Mouse (Mus musculus) myocyte (in vitro differentiated cells): ENCODE results near the gene Cklf. TPM values are rescaled to one million over a fixed set of nuclear protein-coding genes. Genes with fewer than 3 reads are reported as not detected.
A peak's percentile ranks its signal among the peaks of the same experiment; 100 is the strongest.

ENCODE experiments used
- H3K27me3 ChIP-seq: one replicate; pipeline ENCODE4 v1.6.1; 2011; ENCODE audit not compliant: control insufficient read depth, insufficient read depth, insufficient read length
- H3K36me3 ChIP-seq: one replicate; pipeline ENCODE4 v1.6.1; 2011; ENCODE audit not compliant: control insufficient read depth, insufficient read depth
- H3K4me2 ChIP-seq: one replicate; pipeline ENCODE4 v1.6.1; 2011; ENCODE audit warnings: low read depth, control low read depth
- H3K4me3 ChIP-seq: one replicate; pipeline ENCODE4 v1.5.1; 2011; ENCODE audit warnings: mild to moderate bottlenecking, control low read depth, moderate library complexity
- H3K79me2 ChIP-seq: one replicate; pipeline ENCODE4 v1.6.1; 2011; ENCODE audit not compliant: control insufficient read depth, insufficient read depth
- H3ac ChIP-seq: one replicate; pipeline ENCODE4 v1.6.1; 2011; ENCODE audit not compliant: control insufficient read depth, insufficient read length
- CEBPB ChIP-seq: IDR thresholded peaks from 2 replicates; pipeline ENCODE4 v1.6.1; 2011; ENCODE audit warnings: mild to moderate bottlenecking, moderate library complexity; ENCODE audit not compliant: poor library complexity, insufficient read depth, severe bottlenecking
- E2F4 ChIP-seq: IDR thresholded peaks from one replicate; pipeline ENCODE4 v1.6.1; 2011; ENCODE audit warnings: mild to moderate bottlenecking, control low read depth, moderate library complexity; ENCODE audit not compliant: insufficient read depth
- MAX ChIP-seq: IDR thresholded peaks from one replicate; pipeline ENCODE4 v1.6.1; 2011; ENCODE audit warnings: low read depth, mild to moderate bottlenecking, control low read depth
- MYOD1 ChIP-seq, 3 experiments: IDR thresholded peaks; one replicate each; pipeline ENCODE4 v1.6.1; 2011; ENCODE audit warnings: control low read depth in 2 of 3, low read depth in 2 of 3, mild to moderate bottlenecking in 2 of 3, moderate library complexity in 1 of 3; ENCODE audit not compliant: insufficient read length in 2 of 3, control insufficient read depth in 1 of 3
- MYOG ChIP-seq, 3 experiments: IDR thresholded peaks; one replicate each; pipeline ENCODE4 v1.6.1; 2011; ENCODE audit warnings: control low read depth in 2 of 3, low read depth in 2 of 3, mild to moderate bottlenecking in 2 of 3; ENCODE audit not compliant: insufficient read length in 2 of 3, control insufficient read depth in 1 of 3, insufficient read depth in 1 of 3
- POLR2A ChIP-seq: IDR thresholded peaks from one replicate; pipeline ENCODE4 v1.6.1; 2011; ENCODE audit warnings: low read depth, mild to moderate bottlenecking, control low read depth, moderate library complexity; ENCODE audit not compliant: insufficient read length
- POLR2AphosphoS2 ChIP-seq: IDR thresholded peaks from one replicate; pipeline ENCODE4 v1.6.1; 2011; ENCODE audit warnings: low read depth, control low read depth; ENCODE audit not compliant: insufficient read length
- REST ChIP-seq: IDR thresholded peaks from one replicate; pipeline ENCODE4 v1.6.1; 2011; ENCODE audit warnings: mild to moderate bottlenecking, control low read depth, moderate library complexity; ENCODE audit not compliant: insufficient read depth, insufficient read length
- SRF ChIP-seq: IDR thresholded peaks from one replicate; pipeline ENCODE4 v1.6.1; 2011; ENCODE audit warnings: low read depth; ENCODE audit not compliant: control insufficient read depth, insufficient read length
- TCF12 ChIP-seq: IDR thresholded peaks from one replicate; pipeline ENCODE4 v1.6.1; 2011; ENCODE audit warnings: mild to moderate bottlenecking, control low read depth; ENCODE audit not compliant: poor library complexity, insufficient read depth, severe bottlenecking
- TCF3 ChIP-seq: IDR thresholded peaks from one replicate; pipeline ENCODE4 v1.6.1; 2011; ENCODE audit warnings: low read depth, control low read depth; ENCODE audit not compliant: insufficient read length
- USF1 ChIP-seq: IDR thresholded peaks from one replicate; pipeline ENCODE4 v1.6.1; 2011; ENCODE audit warnings: low read depth, mild to moderate bottlenecking, control low read depth, moderate library complexity
- polyA plus RNA-seq: library from polyadenylated mRNA; unstranded; fragments of >200 nt; fragmentation: generic; extraction: Trizol; gene quantifications from one replicate; pipeline ENCODE4 v1.2.1, GENCODE M21; 2012; ENCODE audit warnings: missing spikeins

Gene Cklf
- polyA plus RNA-seq, 1 experiment: 12.2 TPM

DNA sequence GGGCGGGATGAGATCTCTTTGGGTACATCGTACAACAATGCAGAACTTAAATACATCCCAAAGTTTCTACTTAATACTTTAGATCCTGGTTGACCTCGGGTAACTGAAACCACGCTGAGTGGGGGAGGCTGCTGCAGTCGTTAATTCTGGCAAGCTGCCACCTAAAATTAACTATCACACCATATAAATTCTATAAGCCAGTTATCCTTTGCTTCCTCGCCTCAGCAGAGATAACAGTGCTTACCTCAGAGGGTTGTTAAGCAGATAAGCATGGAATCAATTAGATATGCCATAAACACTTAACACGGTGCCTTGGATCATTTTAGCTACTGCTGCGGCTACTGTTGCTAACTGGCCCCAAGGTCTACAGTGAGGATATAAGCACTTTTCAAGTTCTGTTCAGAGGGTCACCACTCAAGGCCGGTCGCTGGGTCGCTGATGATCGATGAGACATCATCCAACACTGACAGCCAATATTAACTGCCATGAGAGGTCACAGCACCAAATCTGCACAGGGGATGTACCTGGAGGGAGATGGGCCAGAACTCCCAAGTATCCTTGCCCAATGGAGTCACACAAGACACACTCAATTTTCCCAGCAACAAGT is 8.5 kb upstream of the Cklf start:
- Histone ChIP-seq H3K27me3 (no peaks in the 10 kb centered on the region), H3K79me2 (no peaks in the 10 kb centered on the region), H3K4me3 (no peak overlapping the region), H3K4me2 (no peak overlapping the region), H3ac (no peak overlapping the region), H3K36me3 (peaks cover 23% of the 10 kb centered on the region)
- TF ChIP-seq REST: no peak
- no peak for TF ChIP-seq SRF
- TF ChIP-seq MYOG (IDR thresholded peaks at IDR 0.05; ENCODE audit: control insufficient read depth in 1 of 3, insufficient read depth in 1 of 3, insufficient read length in 2 of 3, low read depth in 2 of 3): no peak
- TF ChIP-seq E2F4: no peak
- TF ChIP-seq USF1: no peak
- no peak for TF ChIP-seq POLR2A
- no peak for TF ChIP-seq POLR2AphosphoS2
- TF ChIP-seq MYOD1 (IDR thresholded peaks at IDR 0.05; ENCODE audit: control insufficient read depth in 1 of 3, insufficient read length in 2 of 3, low read depth in 2 of 3): no peak

DNA sequence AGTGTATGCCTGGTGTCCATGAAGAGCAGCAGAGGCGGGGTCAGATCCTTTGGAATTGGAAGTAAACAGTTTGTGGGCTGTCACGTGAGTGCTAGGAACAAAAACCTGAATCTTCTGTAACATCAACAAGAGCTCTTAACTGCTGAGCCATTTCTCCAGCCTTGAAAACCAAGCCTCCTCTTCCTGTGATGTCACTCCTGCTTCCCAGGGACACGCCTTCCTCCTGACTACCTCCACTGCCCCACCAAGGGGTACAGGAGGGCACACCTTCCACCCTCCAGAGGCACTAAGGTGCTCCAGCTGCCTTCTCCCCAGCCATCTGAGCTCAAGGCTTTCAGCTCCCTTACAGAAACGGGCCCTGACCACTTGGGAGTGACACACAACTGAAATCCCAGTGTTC is 4.0 kb upstream of the Cklf start:
- TF ChIP-seq MYOD1 (IDR thresholded peaks at IDR 0.05; ENCODE audit: control insufficient read depth in 1 of 3, insufficient read length in 2 of 3, low read depth in 2 of 3) (no peak), SRF (no peak), MYOG (IDR thresholded peaks at IDR 0.05; ENCODE audit: control insufficient read depth in 1 of 3, insufficient read depth in 1 of 3, insufficient read length in 2 of 3, low read depth in 2 of 3) (no peak), TCF3 (no peak), E2F4 (no peak), MAX (no peak), POLR2AphosphoS2 (no peak), REST (no peak), TCF12 (no peak), CEBPB (no peak), USF1 (no peak), POLR2A (no peak)
- Histone ChIP-seq H3K79me2 (no peaks in the 10 kb centered on the region), H3ac (no peak overlapping the region), H3K36me3 (peaks cover 8% of the 10 kb centered on the region), H3K4me3 (no peak overlapping the region), H3K4me2 (no peak overlapping the region), H3K27me3 (no peaks in the 10 kb centered on the region)

DNA sequence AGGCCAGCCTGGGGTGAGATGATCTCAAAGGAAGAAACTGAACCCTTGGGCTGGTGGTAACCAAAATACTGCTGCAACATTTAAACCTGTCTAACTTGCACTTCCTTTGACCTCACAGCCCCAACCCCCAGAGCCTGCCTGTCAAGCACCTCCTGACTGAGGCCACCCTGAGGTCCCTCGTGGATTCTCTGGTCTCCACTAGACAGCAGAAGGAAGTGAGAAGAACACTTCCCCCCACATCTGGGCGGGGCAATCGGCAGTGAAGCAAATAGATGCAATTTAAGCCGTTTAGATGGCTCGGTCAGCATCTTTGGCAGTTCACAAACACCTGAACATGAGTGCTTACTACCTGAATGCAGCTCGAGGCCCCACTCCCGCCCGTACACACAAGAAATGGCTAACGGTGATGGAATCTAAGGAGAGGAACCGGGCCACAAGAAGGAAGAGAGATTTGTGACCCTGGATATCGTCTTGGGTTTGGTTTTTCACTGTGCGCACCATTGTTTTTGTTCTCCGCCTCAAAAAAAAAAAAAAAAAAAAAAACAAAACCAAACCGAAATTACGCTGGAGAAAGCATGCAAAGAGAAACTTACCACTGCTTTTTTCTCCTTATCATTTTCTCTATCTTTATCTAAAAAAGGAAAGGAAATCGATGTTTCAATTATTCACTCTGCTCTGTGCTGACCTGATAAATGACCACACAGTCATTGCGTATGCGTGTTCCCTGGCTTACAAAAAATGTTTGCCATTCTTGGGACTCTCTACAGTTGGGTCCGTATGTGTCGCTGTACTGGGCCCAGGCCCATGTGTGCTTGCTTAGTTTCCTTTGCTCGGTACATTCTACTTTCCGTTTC is 3.4 kb upstream of the Cklf start:
- H3ac ChIP-seq: no peak overlapping the region
- H3K36me3 ChIP-seq: peaks cover 3% of the 10 kb centered on the region
- H3K4me2 ChIP-seq: peak overlapping the region; percentile 91
- H3K27me3 ChIP-seq: no peaks in the 10 kb centered on the region
- no peaks in the 10 kb centered on the region for H3K79me2 ChIP-seq
- H3K4me3 ChIP-seq: peak overlapping the region; percentile 61
- no peak for TF ChIP-seq MYOD1 (IDR thresholded peaks at IDR 0.05; ENCODE audit: control insufficient read depth in 1 of 3, insufficient read length in 2 of 3, low read depth in 2 of 3)
- TF ChIP-seq SRF: no peak
- TF ChIP-seq E2F4: no peak
- no peak for TF ChIP-seq POLR2AphosphoS2
- no peak for TF ChIP-seq CEBPB
- TF ChIP-seq USF1: no peak
- no peak for TF ChIP-seq POLR2A
- no peak for TF ChIP-seq MYOG (IDR thresholded peaks at IDR 0.05; ENCODE audit: control insufficient read depth in 1 of 3, insufficient read depth in 1 of 3, insufficient read length in 2 of 3, low read depth in 2 of 3)
- TF ChIP-seq TCF3: no peak
- no peak for TF ChIP-seq REST
- TF ChIP-seq TCF12: no peak
- TF ChIP-seq MAX: no peak

DNA sequence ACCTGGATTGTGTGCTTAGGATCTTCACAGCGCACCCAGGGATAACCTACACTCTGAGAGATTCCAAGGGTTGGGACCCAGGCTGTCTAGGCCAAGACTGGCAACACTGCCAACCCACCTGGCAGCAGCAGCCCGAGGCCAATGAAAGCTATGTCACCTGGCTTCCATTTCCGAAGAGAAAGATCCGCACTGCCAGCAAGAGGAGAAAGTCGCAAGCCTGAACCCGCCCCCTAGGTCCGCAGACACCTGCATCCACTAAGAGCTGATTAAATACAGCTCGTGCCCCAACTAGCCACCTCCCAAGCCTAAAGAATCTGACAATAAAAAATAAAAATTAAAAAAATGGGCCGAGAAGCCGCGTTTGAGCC is 2.8 kb upstream of the Cklf start:
- H3K36me3 ChIP-seq: no peaks in the 10 kb centered on the region
- peak overlapping the region; percentile 61 for H3K4me3 ChIP-seq
- peak overlapping the region; percentile 91 for H3K4me2 ChIP-seq
- TF ChIP-seq REST (no peak), POLR2A (no peak), TCF12 (no peak), SRF (no peak), TCF3 (no peak), POLR2AphosphoS2 (no peak), MYOD1 (IDR thresholded peaks at IDR 0.05; ENCODE audit: control insufficient read depth in 1 of 3, insufficient read length in 2 of 3, low read depth in 2 of 3) (no peak), MAX (no peak)
- H3ac ChIP-seq: peak overlapping the region; percentile 52
- no peaks in the 10 kb centered on the region for H3K79me2 ChIP-seq
- H3K27me3 ChIP-seq: no peaks in the 10 kb centered on the region
